19 mouse cellular contexts compared by ENCODE assay signal in genomic region chr8:114670801-114671200, GRCm38 (mm10).
DNase-seq lines count a peak whose midpoint lies in the region; ATAC-seq and TF ChIP-seq lines count a peak whose summit lies in the region.
"Had no signal": no experiment of that assay in that cellular context is flagged by ENCODE, and none has a peak within 500 bp of the region (broad histone marks: within the 10 kb centered on the region; RNA-seq: fewer than 3 reads in every experiment).

No protein-coding gene starts in this region.

- TF ChIP-seq EP300 in lung, postnatal 0 days (IDR thresholded peaks at IDR 0.05) = no peak

- H3K27ac ChIP-seq in embryonic facial prominence, embryonic 14.5 days (replicated peaks; ENCODE audit: low read depth, low read length) = no peak overlapping the region
- no peak overlapping the region for H3K27ac ChIP-seq in embryonic facial prominence, embryonic 10.5 days (replicated peaks)
- H3K27ac ChIP-seq in heart, embryonic 15.5 days = 0 out of 2 replicates have a peak overlapping the region, but pooled peaks have one; percentile 33
- peak overlapping the region; percentile 70 for H3K27ac ChIP-seq in lung, embryonic 15.5 days
- H3K27ac ChIP-seq in lung, postnatal 0 days (ENCODE audit: low read length) = no peak overlapping the region
- no peak overlapping the region for H3K27ac ChIP-seq in stomach, embryonic 16.5 days (ENCODE audit: low read length)
- H3K27ac ChIP-seq: embryonic facial prominence, embryonic 12.5 days; forebrain, embryonic 12.5 days; hindbrain, embryonic 12.5 days; hindbrain, postnatal 0 days had no signal

- no peak overlapping the region for H3K9ac ChIP-seq in embryonic facial prominence, embryonic 14.5 days (ENCODE audit: low read depth, low read length)
- H3K9ac ChIP-seq in heart, embryonic 15.5 days = no peak overlapping the region
- no peak overlapping the region for H3K9ac ChIP-seq in lung, embryonic 15.5 days
- no peak overlapping the region for H3K9ac ChIP-seq in lung, postnatal 0 days (replicated peaks; ENCODE audit: low read depth)
- no peak overlapping the region for H3K9ac ChIP-seq in stomach, embryonic 16.5 days (ENCODE audit: low read length)
- H3K9ac ChIP-seq: embryonic facial prominence, embryonic 12.5 days; forebrain, embryonic 12.5 days; hindbrain, embryonic 12.5 days had no signal

- WGBS in embryonic facial prominence, embryonic 14.5 days = 52% methylated on average over 6 of the region's 6 CpGs
- 89% methylated on average over 6 of the region's 6 CpGs for WGBS in embryonic facial prominence, embryonic 10.5 days
- 57% methylated on average over 6 of the region's 6 CpGs for WGBS in heart, embryonic 15.5 days
- 52% methylated on average over 6 of the region's 6 CpGs for WGBS in lung, embryonic 15.5 days
- WGBS in lung, postnatal 0 days = 62% methylated on average over 6 of the region's 6 CpGs
- WGBS in stomach, embryonic 16.5 days = 56% methylated on average over 6 of the region's 6 CpGs

- no peak overlapping the region for H3K4me2 ChIP-seq in embryonic facial prominence, embryonic 14.5 days (ENCODE audit: low read depth, low read length)
- no peak overlapping the region for H3K4me2 ChIP-seq in heart, embryonic 15.5 days
- no peak overlapping the region for H3K4me2 ChIP-seq in lung, embryonic 15.5 days
- no peak overlapping the region for H3K4me2 ChIP-seq in lung, postnatal 0 days (replicated peaks; ENCODE audit: low read depth, low read length)
- no peak overlapping the region for H3K4me2 ChIP-seq in stomach, embryonic 16.5 days (ENCODE audit: low read depth, low read length)
- H3K4me2 ChIP-seq: embryonic facial prominence, embryonic 12.5 days; forebrain, embryonic 12.5 days; heart, embryonic 11.5 days; hindbrain, embryonic 12.5 days had no signal

- H3K27me3 ChIP-seq in embryonic facial prominence, embryonic 14.5 days (replicated peaks; ENCODE audit: control insufficient read depth, insufficient read depth, low read length) = no peaks in the 10 kb centered on the region
- no peaks in the 10 kb centered on the region for H3K27me3 ChIP-seq in embryonic facial prominence, embryonic 10.5 days (replicated peaks; ENCODE audit: low read depth, poor library complexity, severe bottlenecking)
- no peaks in the 10 kb centered on the region for H3K27me3 ChIP-seq in heart, embryonic 15.5 days
- H3K27me3 ChIP-seq in lung, embryonic 15.5 days = peaks cover 9% of the 10 kb centered on the region; the same call in 1 of the 2 replicates
- no peaks in the 10 kb centered on the region for H3K27me3 ChIP-seq in lung, postnatal 0 days (replicated peaks; ENCODE audit: insufficient read depth, low read length)
- no peaks in the 10 kb centered on the region for H3K27me3 ChIP-seq in stomach, embryonic 16.5 days (ENCODE audit: control insufficient read depth, insufficient read depth, low read length)
- H3K27me3 ChIP-seq: embryonic facial prominence, embryonic 12.5 days; forebrain, embryonic 12.5 days had no signal

- no peaks in the 10 kb centered on the region for H3K9me3 ChIP-seq in embryonic facial prominence, embryonic 14.5 days (ENCODE audit: control insufficient read depth, low read length)
- no peaks in the 10 kb centered on the region for H3K9me3 ChIP-seq in embryonic facial prominence, embryonic 10.5 days
- no peaks in the 10 kb centered on the region for H3K9me3 ChIP-seq in heart, embryonic 15.5 days (replicated peaks)
- H3K9me3 ChIP-seq in lung, embryonic 15.5 days = no peaks in the 10 kb centered on the region
- no peaks in the 10 kb centered on the region for H3K9me3 ChIP-seq in lung, postnatal 0 days (ENCODE audit: low read length)
- H3K9me3 ChIP-seq in stomach, embryonic 16.5 days (replicated peaks; ENCODE audit: control insufficient read depth, low read length) = 0 out of 2 replicates have a peak, but pooled peaks cover 3% of the 10 kb centered on the region
- H3K9me3 ChIP-seq: embryonic facial prominence, embryonic 12.5 days; forebrain, embryonic 12.5 days; hindbrain, embryonic 12.5 days had no signal

- ATAC-seq in embryonic facial prominence, embryonic 14.5 days (ENCODE audit: low read depth) = no peak
- no peak for ATAC-seq in heart, embryonic 15.5 days (replicated peaks; ENCODE audit: insufficient number of reproducible peaks, insufficient read depth, low FRiP score, low read depth)
- ATAC-seq in lung, embryonic 15.5 days (ENCODE audit: borderline replicate concordance, extremely low read depth, low FRiP score, low TSS enrichment) = no peak
- no peak for ATAC-seq in lung, postnatal 0 days
- ATAC-seq in stomach, embryonic 16.5 days (ENCODE audit: insufficient read depth, low FRiP score) = peak; percentile 18; the same call in 1 of the 2 replicates
- ATAC-seq: CD4-positive, CD25-positive, alpha-beta regulatory T cell, adult 4 months; forebrain, embryonic 16.5 days; hindbrain, postnatal 0 days had no signal

- no peak for TF ChIP-seq CTCF in lung, postnatal 0 days (IDR thresholded peaks at IDR 0.05)

- peak; percentile 45 for DNase-seq in embryonic facial prominence, embryonic 14.5 days (ENCODE audit: low spot score)
- DNase-seq in embryonic facial prominence, embryonic 10.5 days (ENCODE audit: low spot score) = no peak
- DNase-seq in heart, adult 11 months = no peak
- DNase-seq in lung, postnatal 0 days (ENCODE audit: low spot score) = no peak
- DNase-seq: B cell, adult 2 months; cerebellum, adult 11 months; cerebellum, adult 8-10 months; embryo, embryonic 11 days had no signal

- no peak overlapping the region for H3K4me3 ChIP-seq in embryonic facial prominence, embryonic 14.5 days (ENCODE audit: low read depth, low read length)
- H3K4me3 ChIP-seq in embryonic facial prominence, embryonic 10.5 days = no peak overlapping the region
- H3K4me3 ChIP-seq in heart, embryonic 15.5 days = no peak overlapping the region
- H3K4me3 ChIP-seq in lung, embryonic 15.5 days = no peak overlapping the region
- no peak overlapping the region for H3K4me3 ChIP-seq in lung, postnatal 0 days (ENCODE audit: low read depth, low read length)
- H3K4me3 ChIP-seq in stomach, embryonic 16.5 days (replicated peaks; ENCODE audit: low read length) = no peak overlapping the region
- H3K4me3 ChIP-seq: embryonic facial prominence, embryonic 12.5 days; forebrain, embryonic 12.5 days; hindbrain, embryonic 12.5 days had no signal

- no peaks in the 10 kb centered on the region for H3K36me3 ChIP-seq in embryonic facial prominence, embryonic 14.5 days (ENCODE audit: control insufficient read depth, insufficient read depth, low read length)
- H3K36me3 ChIP-seq in embryonic facial prominence, embryonic 10.5 days (replicated peaks) = no peaks in the 10 kb centered on the region
- H3K36me3 ChIP-seq in heart, embryonic 15.5 days = no peaks in the 10 kb centered on the region
- no peaks in the 10 kb centered on the region for H3K36me3 ChIP-seq in lung, embryonic 15.5 days
- no peaks in the 10 kb centered on the region for H3K36me3 ChIP-seq in lung, postnatal 0 days (ENCODE audit: insufficient read depth, low read length)
- no peaks in the 10 kb centered on the region for H3K36me3 ChIP-seq in stomach, embryonic 16.5 days (ENCODE audit: control insufficient read depth, insufficient read depth, low read length)
- H3K36me3 ChIP-seq: embryonic facial prominence, embryonic 12.5 days; forebrain, embryonic 12.5 days; G1E; hindbrain, embryonic 12.5 days had no signal

- H3K4me1 ChIP-seq in embryonic facial prominence, embryonic 14.5 days (ENCODE audit: control insufficient read depth, insufficient read depth, low read length) = 0 out of 2 replicates have a peak, but pooled peaks cover 4% of the 10 kb centered on the region
- H3K4me1 ChIP-seq in embryonic facial prominence, embryonic 10.5 days = no peaks in the 10 kb centered on the region
- H3K4me1 ChIP-seq in heart, embryonic 15.5 days (replicated peaks) = no peaks in the 10 kb centered on the region
- peaks cover 13% of the 10 kb centered on the region; the same call in 1 of the 2 replicates for H3K4me1 ChIP-seq in lung, embryonic 15.5 days
- no peaks in the 10 kb centered on the region for H3K4me1 ChIP-seq in lung, postnatal 0 days (ENCODE audit: insufficient read depth, low read depth, low read length)
- H3K4me1 ChIP-seq in stomach, embryonic 16.5 days (ENCODE audit: control insufficient read depth, insufficient read depth, low read length) = peaks cover 6% of the 10 kb centered on the region; the same call in 1 of the 2 replicates
- H3K4me1 ChIP-seq: forebrain, embryonic 12.5 days; hindbrain, embryonic 12.5 days had no signal

Comparison
In these comparisons a context has a peak if more than half of its experiments do, and no peak if none do; other contexts are left out.
1. H3K27ac ChIP-seq: peak in heart, embryonic 15.5 days (single experiment) and lung, embryonic 15.5 days (single experiment); none in embryonic facial prominence, embryonic 14.5 days (single experiment), embryonic facial prominence, embryonic 10.5 days (single experiment), lung, postnatal 0 days (single experiment) and stomach, embryonic 16.5 days (single experiment).